Mouse (Mus musculus): Measurements from ENCODE around the gene Rxfp1.
"Not testable (repeated sequence)": the region's sequence is repeated elsewhere in the genome, so short reads cannot be mapped to it uniquely, and the experiment has no call there.

The Rxfp1 gene

DNA sequence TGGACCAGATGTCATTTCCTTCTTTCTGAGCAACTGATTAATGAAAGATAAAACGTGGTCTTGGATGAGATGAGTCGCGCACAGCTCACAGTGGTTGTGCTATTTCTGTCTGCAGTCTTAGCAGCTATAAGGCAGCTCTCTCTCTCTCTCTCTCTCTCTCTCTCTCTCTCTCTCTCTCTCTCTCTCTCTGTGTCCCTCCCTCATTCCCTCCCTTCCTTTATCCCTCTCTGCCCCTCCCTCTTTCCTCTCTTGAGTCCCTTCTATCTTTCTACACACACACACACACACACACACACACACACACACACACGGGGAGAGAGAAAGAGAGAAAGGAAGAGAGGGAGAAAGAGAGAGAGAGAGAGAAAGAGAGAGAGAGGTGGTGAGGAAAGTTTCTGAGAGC, at the start of gene Rxfp1:
TSS of gene Rxfp1 (minus strand) at position 101 of the 400 bp plus-strand sequence.
- no peak for DNase-seq

DNA sequence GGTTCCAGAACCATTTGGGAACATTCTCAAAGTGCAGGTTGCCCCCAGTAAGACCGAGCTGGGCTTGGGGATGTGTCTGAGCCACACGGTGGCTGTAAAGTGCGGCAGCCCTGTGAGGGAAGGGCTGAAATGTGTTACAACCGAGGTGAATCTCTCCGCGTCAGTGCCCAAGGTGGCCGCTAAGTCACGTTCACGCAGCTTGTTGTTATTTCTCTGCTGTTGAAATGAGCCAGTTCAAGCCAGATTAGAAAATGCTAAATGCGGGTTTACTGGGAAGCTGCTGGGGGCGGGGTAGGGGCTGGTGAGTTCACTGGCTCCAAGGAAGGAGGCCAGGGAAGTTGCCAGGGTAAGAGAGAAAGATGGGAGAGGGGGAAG, 46.7 kb upstream of the Rxfp1 start:
- DNase-seq: no peak

DNA sequence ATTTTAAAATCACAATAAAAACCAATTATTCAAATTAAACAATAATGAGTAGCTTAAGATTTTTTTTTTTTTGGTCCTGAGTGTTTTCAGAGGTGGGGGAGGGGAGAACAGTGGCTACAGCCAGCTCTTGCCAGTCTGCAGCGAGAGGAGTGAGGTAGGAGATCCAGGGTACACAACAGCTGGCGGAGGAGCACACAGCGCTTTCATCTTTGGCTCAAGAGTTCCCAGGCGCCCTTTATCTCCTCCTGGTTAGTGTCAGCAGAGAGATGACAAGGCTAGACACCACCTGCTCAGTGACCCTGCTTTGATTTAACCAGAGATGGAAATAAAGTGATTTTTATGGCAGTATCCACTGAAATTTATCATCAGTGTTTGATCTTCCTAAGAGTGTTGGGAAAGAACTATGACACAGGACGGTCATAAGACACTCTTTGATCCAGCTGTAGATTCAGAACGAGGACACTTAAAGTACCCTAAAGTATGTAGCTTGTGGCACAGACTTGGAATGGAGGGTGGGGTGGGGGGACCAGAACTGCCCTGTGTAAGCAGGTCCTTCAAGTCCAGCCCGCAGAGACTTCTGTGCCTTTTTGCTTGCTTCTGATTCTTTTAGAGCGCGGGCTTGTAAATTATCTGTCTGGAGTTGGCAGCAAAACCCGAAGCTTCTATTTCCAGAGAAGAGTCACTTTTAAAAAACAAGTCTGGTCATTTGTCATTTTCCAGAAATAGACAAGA, 46.1 kb upstream of the Rxfp1 start:
- DNase-seq: no peak

DNA sequence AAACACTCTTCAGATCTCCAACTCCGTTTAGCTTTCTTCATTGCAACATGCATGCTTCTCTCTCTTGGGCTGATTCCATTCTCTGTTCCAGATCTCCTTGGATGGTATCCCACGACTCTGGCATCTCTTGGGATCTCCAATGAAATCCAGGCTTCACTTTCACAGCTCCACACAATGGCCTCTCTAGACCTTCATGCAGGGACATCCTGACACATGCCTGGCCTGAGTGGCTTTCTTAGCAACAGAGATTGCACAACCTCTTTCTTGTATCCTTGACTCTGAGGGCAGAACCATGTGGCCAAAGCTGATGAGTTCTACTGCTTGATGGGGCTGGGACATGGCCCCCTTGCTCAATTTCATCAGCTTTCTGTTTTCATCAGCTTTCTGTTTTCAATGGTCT, 35.0 kb upstream of the Rxfp1 start:
- no peak for DNase-seq

DNA sequence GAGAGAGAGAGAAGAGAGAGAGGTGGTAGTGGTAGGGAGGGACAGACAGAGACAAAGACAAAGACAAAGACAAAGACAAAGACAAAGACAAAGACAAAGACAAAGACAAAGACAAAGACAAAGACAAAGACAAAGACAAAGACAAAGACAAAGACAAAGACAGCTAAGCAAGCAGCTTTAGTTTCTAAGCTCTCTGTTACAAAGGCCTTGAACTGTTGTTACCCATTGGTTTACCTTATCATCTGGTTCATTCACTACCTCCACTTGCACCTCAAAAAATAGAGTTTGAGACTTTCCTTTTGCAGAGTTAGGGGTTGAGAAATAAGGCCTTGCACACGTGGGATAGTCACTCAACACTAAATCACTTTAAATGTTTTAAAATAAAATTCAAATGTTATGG, 16.1 kb upstream of the Rxfp1 start:
- no peak for DNase-seq

DNA sequence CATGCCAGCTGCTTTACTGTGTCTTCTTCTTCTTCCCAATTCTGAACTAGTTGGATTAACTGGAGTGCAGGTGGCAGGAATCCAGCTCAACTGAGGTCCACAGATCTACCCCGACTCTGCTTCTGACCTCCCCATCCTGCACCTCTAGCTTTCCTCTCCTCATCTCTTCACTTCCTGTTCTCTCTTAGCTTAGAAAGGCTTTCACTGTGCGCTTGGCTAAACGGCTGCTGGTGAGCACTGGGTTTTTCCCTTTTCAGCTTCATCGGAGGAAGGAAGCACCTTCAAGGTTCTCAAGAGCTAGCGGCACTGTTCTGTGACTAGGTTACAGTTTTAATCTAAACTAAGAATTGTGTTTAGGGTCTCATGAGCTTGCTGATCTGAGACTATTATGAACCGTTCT, 8.9 kb upstream of the Rxfp1 start:
- DNase-seq: no peak

DNA sequence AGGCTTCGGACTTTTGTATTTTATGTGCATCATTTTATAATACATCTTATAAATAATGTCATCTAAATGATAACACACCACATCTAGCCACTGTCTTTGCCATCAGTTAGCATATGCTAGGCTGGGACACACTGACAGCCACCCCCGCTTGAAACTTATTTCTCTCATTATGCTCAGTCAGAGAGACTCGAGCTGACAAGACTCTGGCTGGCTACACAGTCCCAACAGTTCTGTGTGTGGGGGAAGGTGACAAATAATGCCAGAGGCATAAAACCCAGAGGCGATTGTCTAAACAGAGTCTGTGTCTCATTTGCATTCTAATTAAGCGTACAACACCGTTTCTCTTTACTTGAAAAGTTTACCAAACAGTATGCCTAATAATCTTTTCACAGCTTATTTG, 7.4 kb upstream of the Rxfp1 start:
- DNase-seq: no peak

DNA sequence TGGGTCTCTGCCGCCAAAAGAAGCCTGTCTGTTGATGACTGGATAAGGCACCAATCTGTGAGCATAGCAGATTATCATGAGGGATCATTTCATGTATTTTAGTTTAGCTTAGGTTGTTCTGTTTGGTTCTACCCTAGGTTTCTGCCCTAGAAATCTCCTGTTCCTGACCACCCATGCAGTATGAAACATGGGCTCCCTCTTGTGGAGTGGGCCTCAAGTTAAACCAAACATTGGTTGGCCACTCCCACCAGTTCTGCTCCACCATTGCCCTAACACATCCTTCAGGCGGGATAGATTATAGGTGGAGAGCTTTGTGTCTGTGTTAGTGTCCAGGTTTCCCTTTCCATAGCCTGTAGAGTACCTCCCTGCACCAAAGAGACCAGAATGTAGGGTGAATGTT, 6.7 kb upstream of the Rxfp1 start:
- no peak for DNase-seq

DNA sequence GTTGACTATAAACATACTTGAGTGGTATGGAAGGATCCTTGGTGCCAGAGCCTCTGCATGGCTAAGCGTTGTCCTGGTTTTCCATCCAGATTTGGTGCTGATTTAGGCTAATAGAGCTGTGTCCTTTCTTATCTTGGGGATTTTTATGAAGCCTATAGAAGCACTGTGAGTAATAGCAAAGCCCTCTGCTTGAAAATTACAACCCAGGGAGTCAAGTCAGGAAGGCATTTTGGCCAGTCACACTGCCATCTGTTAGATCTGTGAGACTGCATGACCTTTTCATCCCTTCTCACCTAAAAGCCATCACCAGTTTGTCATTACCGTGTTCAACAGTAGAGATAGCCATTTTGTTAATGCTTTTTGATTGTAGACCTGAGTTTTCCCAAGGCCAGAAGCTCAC, 2.7 kb upstream of the Rxfp1 start:
- no peak for DNase-seq

DNA sequence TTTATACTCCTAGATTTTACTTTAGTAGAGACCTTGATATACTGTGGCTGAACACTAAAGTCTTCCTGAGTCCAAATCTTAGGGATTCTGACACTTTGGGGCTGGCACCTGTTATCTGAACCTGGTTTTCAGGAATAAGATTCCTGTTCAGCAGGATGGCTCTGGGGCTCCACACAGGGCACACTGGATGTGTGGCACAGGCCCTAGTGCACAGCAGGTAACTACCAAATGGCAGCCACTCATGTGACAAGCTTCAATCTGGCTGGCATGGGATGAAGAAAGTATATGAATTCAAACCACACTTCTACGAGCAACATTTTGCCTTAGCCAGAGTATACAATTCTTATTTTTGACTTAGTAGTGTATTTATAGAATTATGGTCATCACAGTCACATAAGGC, 771 bp upstream of the Rxfp1 start:
- DNase-seq: no peak

DNA sequence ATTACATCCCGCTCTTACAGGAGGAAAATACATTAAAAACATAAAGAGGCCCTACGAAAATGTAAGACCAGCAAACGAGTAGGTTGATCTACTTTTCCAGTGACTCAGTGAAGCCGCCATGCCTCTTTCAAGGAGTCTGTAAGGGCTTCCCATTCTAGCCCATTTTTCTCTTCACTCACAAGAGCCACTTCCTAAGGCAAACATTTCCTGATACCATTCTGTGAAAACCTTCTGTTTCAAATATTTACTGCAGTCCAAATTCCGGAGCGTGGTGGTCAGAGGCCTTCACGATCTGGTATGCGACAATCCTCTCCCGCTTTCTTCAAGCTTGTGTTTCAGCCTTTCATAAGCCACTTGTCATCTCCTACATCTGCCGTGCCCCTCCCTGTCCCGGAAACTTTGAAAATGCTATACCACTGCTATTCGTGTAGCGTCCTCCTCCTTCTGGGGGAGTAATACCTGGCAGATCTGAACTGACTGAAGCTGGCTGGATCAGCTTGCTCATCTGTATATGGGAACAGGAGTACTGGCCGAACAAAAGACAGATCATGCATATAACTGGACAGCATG, 11.1 kb downstream of the Rxfp1 start:
- no peak for DNase-seq

DNA sequence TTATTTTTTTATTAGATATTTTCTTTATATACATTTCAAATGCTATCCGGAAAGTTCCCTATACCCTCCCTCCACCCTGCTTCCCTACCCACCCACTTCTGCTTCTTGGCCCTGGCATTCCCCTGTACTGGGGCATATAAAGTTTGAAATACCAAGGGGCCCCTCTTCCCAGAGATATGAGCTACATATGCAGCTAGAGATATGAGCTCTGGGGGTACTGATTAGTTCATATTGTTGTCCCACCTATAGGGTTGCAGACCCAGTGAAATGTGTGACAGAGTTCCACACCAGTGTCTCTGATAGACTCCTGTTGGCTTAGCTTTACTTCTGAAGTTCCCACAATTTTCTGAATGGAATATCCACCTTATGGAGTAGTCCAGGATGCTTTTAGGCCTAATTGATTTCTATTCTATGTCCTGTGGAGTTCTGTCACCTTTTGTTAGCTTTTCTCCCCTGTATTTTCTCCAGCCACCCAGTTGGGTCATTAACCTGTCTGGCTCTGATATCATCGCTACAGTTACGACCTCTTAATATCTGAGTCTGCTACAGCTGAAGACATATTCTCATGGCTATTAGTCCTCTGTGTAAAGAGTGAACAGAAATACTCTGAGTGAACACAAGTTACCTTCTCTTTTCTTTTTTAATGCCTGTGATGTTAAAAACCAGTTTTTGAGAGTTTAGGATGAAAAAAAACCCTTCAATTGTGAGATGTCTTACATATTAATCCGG, 16.8 kb downstream of the Rxfp1 start:
- DNase-seq: no peak

DNA sequence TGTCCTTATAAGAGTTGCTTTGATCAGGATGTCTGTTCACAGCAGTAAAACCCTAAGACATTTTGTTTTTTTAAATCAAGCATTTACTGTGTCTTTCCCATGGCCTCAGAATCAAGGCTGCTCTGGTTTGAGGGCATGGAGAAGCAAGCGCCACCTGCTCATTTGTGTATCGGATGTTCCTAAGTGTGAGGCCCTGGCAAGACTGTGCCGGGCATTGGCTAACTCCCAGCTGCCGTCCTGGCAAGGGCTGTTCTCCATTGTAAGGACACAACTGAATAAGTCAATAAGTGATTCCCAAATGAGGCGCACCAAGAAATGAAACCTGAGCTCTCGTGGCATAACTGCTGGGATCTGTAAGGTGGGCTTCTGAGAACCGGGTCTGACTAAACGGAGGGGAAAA, 31.2 kb downstream of the Rxfp1 start:
- DNase-seq: no peak

DNA sequence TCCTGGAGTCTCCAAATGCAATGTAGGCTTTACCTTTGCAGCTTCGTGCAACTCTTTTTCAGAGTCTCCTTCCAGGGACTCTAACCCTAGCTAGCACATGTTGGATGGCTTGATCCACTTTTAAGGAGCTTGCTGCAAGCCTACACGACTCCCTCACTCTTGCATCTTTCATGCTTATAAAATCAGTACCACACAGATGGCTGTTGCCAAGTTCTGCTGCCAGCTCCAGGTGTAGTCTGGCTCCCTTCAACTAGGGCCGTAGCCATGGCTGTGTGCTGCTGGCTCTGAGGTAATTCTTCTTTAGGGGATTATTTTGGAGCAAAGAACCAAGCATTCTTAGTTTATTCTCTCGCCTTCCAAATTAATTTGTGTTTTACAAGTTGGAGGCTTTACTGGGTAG, 34.5 kb downstream of the Rxfp1 start:
- no peak for DNase-seq

DNA sequence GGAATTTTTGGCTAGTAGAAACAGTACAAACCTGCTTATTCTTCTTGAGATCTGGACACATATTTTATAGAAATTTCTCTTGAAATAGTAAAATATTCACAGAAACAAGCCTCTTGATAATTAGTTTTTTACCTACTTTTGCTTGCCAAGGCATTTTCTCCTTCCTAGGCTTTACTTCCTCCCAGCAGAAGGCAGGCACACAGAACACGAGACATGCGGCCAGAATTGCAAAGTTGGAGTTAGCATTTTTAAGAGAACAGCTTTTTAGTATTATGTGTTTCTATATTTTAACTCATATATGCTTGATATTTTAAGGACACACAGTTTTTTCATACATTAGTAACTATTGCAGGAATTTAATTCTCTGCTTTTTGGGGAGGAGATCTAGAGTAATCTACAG, 45.7 kb downstream of the Rxfp1 start:
- no peak for DNase-seq

DNA sequence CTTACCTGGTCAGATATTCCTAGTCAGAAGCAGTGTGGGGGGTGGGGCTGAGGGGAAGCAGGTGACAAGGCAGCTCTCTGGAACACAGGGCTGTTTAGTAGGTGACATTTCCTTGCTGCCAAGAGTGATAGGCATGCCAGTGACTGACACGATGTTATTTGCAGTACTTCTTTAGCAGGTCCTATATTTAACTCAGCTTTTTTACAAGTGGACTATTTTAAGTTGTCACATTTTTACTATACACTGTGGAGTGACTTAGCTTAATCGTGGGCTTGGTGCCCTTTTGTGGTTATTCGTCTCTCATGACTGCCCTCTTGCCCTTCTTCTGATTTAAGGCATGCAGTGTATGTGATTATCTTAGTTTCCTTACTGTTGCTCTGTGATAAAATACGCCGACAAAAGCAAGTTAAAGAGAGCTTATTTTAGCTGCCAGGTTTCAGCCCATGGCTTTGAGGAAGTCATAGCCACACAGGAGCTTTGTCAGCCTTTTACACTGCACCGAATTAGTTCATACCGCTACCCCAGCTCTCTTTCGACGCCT, 47.5 kb downstream of the Rxfp1 start:
- DNase-seq: no peak

DNA sequence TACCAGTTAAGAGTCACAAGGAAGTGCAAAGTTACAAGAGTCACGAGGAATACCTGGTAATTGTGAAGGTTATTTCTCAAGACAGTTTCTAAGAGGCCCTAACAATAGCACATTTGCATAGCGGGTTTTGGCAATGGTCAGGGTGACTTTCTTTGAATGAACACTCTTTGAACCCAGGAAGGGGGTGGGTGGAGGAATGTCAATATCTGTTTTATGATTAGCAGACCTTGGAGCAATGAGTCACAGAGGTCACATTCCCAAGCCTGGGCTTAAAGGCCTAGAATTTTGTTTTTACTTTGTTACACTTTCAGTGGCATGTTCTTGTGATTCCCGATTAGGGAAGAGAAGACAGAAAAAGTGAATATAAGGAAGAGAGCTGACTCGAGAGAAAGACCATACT, 49.6 kb downstream of the Rxfp1 start:
- not testable (repeated sequence) for DNase-seq

DNA sequence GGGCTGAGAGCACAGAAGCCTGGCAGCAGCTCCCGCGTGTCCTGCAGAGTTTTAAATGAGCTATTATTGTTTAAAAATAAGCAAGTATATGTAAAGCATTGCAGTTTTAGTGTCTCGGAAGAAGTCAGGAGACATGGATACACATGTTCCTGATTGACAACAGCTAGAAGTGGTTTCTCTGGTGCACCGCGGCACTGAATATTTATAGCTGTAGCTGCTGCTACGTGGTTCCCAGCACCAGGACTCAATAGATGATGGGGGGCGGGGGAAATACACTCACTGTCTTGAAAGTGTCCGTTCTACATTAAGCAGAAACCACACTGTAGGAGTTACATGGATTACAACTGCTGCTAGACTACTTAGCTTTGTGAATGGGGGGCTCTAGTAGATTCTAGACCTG, 54.2 kb downstream of the Rxfp1 start:
- DNase-seq: no peak

DNA sequence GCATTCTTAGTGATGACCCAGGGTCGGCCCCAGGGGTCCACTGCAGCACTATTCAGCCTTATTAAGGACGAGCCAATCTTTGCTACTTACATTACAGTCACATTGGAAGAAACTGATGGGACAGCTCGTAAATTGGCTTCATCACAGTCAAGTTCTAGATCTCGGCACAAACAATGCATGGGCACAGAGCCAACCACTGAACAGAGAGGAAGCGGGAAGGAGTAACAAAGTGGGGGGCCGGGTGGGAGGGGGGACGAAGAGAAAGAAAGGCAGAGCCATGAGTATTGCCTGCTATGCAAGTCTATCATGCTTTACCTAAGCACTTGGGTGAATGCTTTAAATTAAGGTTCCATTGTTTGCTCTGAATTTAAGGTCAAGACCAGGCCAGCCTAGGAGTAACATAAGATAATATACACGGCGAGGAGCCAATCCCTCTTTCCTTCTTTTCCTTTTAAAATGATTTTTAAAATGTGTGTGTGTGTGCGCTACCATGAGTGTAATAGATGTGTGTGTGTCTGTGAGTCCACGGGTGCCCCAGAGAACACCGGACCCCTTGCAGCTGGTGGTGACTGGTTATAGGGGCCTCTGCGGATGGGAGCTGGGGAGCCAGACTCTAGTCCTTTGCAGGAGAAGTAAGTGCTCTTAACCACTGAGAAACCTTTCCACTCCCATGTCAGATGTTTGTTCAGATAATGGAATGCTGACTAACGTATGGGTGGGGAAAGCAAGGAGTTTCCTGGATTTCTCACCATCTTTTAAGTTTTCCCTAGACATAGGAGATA, 55.1 kb downstream of the Rxfp1 start:
- no peak for DNase-seq

DNA sequence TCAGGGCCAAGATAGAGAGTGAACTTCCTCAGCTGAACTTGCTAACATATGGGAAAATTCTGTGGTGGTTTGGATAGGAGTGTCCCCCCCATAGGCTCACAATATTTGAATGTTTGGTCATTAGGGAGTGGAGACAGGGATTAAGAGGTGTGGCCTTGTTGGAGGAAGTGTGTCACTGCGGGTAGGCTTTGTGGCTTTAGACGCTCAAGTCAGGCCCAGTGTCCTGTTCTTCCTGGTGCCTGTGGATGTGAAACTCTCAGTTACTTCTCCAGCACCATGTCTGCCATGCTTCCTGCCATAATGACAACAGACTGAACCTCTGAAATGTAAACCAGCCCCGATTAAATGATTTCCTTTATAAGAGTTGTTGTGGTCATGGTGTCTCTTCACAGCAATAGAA, 61.3 kb downstream of the Rxfp1 start:
- no peak for DNase-seq

DNA sequence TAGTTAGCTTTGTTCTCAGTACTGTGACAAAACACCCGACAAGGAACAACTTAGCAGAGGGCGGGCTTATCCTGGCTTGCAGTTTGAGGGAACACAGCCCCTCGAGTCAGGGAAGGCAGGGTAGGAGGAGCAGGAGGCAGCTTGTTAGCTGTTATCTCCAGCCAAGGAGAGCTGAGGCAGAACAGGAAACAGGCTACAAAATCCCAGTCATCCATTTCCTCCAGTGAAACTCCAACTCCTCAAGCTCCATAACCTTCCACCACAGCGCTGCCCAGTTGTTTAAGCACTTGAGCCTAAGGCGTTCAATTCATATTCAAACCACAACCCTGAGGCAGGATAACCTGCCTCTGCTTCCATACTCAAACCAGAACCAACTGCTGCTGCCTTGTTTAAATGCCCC, 63.0 kb downstream of the Rxfp1 start:
- no peak for DNase-seq

DNA sequence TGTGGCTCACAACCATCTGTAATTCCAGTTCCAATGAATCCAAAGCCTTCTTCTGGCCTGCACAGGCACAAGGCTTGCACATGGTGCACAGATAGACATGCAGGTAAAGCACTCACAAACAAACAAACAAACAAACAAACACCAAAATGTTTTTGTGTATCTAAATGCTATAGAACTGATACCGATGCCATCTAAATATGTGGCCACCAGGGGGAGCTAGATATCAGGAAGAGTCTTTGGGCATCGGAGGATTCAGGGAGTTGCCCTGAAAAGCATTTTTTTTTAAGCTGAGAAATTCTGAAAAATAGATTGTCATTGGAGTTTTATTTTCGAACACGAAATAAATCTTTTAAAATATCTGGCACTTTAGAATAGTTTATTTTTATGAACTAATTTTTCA, 64.6 kb downstream of the Rxfp1 start:
- DNase-seq: peak; percentile 33

DNA sequence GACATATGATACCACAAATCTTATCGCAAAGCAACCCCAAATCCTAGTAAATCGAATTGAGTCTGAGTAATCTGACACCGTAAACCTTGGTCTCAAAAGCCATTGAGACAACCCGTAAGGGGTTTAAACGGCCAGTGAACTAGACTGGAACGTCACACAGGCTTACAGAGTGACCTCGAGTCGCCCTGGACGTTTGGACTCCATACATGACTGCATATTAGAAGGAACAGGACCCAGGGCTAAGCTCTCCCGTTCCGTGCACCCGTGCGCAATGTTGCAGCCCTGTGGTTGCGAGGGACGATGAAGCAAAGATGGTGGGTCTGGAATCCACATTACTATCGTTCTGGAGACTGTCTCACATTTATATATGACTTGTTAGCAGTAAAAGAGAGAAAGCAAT, 65.5 kb downstream of the Rxfp1 start:
- DNase-seq: no peak

DNA sequence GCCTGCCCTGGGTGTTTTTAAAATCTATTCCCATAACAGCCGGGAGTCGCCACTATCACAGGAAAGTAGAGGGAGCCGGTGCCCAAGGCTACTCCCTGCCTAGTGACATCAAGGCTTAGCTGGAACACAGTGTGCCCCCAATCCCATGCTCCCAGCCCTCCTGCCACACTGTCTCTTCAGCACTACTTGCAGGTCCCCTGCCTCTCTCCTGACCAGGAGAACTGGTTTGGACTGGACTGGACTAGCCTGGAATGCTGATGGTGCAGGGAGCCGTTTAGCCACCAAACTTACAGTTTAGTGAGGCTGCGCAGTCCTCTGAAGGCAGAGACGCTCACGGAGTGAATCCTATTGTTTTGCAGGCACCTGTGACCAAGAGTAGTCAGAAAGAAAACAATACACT, 67.1 kb downstream of the Rxfp1 start:
- no peak for DNase-seq
